Mouse (Mus musculus) embryo, embryonic 10.5 days (tissue): ENCODE measurements at regions not wholly inside any gene's neighbourhood (a gene's known extent, or its start where the extent isn't known, plus 50 kb on each side); places are given as distances from the start of the nearest gene placed in this dataset.

Experiments used
- DNase-seq: peaks from one replicate; pipeline ENCODE4 v3.0.0-alpha.2; 2015; ENCODE audit warnings: low spot score

DNA sequence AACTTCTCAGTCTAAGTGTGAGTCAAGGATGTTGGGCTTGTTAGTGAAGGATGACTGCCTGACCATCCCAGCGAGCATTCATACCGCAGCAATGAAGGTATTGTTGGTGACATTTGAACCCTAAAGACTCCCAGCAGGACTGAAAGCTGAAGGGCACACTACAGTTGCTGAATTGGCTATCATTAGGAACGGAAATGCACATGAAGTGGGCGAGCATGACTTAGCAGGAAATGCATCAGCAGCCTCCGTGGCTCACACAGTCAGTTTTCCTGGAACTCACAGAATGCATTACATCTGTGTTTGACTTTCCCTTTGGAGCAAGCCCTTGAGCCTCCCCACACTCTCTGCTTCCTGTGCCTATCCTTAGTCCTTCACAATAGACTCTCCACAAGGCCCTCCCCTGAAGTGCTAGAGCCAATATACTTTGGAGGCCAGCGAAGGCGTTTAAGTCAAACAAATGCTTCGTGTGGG, 63.9 kb downstream of the Tmco5 start:
- peak; percentile 39 for DNase-seq

- DNase-seq: no peak
These were observed 70.0 kb downstream of the Tmco5 start for GRCm38 (mm10) chr2:116948538-116948937.

- DNase-seq: no peak
These were observed 71.2 kb downstream of the Tmco5 start for GRCm38 (mm10) chr2:116949741-116950140.

DNA sequence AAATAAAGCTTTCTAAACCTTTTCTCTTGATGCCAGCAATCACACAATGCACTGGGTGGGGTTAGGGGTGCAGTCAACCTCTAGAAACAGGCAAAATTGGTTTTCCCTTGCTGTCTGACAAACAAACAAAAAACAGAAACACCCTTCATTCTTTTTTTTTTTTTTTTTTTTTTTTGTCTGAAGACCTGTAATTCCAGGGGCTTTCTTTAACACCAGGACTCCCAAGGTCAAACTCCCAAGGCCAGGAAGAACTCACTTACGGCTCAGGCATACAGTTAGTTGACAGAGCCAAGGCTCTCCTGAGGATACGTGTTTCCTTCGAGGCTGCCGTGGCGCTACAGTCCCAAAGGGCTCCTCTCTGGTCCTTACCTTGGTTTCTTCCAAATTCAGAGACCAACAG, 71.7 kb downstream of the Tmco5 start:
- no peak for DNase-seq

- DNase-seq: no peak
These were observed 73.0 kb downstream of the Tmco5 start for GRCm38 (mm10) chr2:116951481-116951880.

DNA sequence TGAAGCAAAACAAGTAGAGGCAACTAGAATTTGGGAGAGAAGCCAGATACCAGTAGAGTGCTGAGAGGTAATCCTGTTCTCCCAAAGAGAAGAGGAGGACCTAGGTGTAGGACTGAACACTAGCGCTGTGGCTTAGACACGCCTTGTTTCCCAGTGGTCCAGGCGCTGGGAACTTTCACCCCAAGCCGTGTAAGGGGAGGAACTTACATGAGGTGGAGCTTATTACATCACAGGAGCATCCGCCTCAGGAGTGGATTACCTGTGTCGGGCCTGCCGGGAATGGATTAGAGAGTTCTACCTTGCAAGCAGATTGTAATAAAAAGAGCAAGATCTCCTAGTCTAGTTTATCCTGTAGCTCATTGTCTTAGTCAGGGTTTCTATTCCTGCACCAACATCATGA, 75.8 kb downstream of the Tmco5 start:
- DNase-seq: no peak

GRCm38 (mm10) chr2:116954896-116955295, 76.4 kb downstream of the Tmco5 start:
- no peak for DNase-seq

- no peak for DNase-seq
These were observed 84.8 kb downstream of the Tmco5 start for GRCm38 (mm10) chr2:116963116-116963873.

DNA sequence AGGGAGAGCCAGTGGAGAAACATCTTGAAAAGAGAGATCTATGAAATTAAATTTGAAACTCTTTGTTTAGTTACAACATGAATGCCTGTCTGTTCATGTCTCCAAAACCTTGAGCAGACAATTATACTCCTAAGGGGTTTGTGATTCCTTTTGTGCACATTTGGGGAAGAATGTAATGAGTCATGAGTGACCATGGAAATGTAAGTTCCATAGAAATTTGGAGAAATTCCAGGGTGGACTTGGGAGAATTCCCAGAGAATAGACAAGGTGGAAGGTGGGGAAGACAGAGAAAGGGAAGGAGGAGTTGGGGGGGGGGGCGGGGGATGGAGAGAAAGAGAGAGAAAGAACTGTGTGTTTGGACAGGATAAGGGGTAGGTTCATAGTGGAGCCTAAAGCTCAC, 87.8 kb downstream of the Tmco5 start:
- no peak for DNase-seq

DNA sequence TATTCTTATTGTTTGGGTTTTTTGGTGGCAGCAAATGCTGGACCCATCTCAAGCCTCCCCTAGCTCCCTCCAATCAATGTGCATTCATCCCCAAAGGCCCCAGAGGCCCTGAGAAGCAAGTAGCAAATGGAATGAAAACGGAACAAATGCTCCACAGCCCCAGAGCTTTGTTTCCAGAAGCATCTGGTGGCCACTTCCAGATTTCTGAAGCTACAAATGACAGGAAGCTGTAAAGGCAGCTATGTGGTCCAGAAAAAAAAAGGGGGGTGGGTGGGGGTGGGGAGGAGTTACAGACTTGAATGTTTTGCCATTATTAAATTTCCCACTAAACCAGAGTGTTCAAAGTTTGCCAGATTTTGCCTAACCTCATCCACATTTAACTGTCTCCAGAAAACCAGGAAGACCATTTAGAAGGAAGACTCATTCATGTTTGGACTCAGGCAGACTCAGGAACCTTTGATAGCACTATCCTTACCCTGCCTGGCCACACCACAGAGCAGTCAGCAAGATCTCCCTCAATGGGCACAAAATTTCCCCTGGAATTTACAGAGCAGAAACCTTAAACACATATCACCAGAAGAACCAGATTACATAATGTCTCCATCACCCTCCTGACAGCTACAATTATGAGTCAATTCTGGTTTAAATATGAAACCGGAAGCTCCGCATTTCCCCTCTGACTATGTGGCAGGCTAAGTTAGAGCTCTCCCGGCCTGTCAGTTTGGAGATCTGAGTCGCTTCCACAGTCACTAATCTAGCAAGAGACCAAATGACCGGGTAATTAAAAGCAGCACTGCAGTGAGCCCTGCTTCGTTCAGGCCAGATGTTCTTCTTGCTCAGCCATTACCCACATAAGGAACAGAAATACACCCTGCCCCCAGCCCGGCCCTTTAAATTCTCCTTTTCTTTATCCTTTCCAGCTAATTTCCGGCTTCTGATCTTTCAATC, 93.4 kb downstream of the Tmco5 start:
- peak; percentile 79 for DNase-seq

DNA sequence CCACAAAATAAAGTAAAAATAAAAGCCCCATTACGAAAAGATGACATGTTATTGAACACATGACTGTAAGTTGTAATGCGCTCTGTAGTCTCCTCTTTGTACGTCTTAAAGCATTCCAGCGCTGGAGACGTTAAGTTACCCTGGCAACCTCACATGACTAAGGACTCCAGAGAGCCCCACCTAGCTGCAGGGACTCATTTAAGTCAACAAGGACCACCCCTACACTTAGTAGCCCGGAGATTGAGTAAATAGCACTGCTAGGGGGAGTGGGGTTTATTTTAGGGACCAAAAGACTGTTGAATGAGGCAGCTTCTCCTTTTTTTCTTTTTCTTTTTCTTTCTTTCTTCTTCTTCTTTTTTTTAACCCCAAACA, 94.1 kb downstream of the Tmco5 start:
- peak; percentile 93 for DNase-seq

GRCm38 (mm10) chr2:116973441-116973840, 95.0 kb downstream of the Tmco5 start:
- DNase-seq: no peak

DNA sequence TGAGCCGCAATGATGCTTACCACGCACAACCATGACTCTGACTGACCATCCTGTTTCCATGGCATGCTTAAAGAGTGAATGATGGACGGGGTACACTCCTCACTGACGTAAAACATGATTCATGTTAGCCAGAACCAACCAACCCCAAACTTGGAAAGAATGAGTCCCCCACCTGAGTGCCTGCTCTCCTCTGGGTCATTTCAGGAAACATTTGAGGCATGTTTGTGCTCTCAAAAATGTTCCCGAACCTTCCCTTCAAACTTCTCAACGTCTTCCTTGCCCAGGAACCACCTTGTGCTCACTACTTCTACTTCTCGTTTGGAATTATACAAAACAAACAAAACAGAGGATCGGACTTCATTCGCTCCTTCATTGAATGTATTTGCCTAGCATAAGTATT, 95.7 kb downstream of the Tmco5 start:
- DNase-seq: peak; percentile 14

DNA sequence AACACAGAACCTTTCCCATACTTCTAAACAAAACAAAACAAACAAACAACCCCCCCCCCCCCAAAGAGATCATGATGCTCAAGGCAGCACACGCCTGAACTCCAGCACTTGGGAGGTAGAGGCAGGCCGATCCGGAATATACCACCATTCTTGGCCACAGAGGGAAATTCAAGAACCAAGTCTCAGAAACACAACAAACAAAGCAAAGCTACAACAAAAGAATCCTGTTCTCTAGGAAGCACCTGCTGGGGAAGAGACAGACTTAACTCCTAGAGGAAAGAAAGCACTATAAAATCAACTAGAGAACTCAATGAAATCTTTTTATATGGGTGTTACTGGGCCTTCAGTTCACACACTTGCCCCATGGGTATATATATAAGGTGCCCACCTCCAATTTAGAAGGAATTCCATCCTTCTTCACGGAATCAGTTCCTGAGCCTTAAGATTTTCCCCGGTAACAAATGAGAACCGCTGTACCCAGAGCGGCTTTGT, 96.1 kb downstream of the Tmco5 start:
- DNase-seq: peak; percentile 25

- peak; percentile 65 for DNase-seq
These were observed 96.7 kb downstream of the Tmco5 start for GRCm38 (mm10) chr2:116975091-116975600.

- peak; percentile 93 for DNase-seq
These were observed 97.3 kb downstream of the Tmco5 start for GRCm38 (mm10) chr2:116975601-116976431.

- peak; percentile 85 for DNase-seq
These were observed 97.9 kb downstream of the Tmco5 start for GRCm38 (mm10) chr2:116976432-116976750.

GRCm38 (mm10) chr2:116976951-116977503, 98.5 kb downstream of the Tmco5 start:
- DNase-seq: peak; percentile 70

GRCm38 (mm10) chr2:116977771-116978600, 99.5 kb downstream of the Tmco5 start:
- DNase-seq: peak; percentile 47

GRCm38 (mm10) chr2:116978809-116979208, 100.3 kb downstream of the Tmco5 start:
- DNase-seq: peak; percentile 17
